ENCODE assay signal across 13 mouse cellular contexts in the genomic region with DNA sequence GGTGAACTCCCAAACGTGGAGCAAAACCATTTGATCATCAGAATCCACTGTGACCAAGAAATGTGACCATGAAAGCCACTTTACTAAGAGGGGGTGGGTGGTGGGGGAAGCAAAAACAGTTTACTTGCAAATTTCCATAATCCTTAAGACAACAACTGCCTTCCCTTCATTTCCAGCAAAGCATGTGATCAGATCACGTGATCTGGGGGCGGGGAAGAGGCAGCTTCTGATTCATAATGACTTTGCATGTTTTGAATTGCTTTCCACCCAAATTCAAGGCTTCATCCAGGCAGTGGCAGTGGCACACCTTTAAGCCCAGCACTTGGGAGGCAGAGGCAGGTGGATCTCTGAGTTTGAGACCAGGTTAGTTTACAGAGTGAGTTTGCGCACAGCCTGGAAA.
A peak's percentile ranks its signal among the peaks of the same experiment; 100 is the strongest.
DNase-seq lines count a peak whose midpoint lies in the region; ATAC-seq and TF ChIP-seq lines count a peak whose summit lies in the region.
"Had no signal": no experiment of that assay in that cellular context is flagged by ENCODE, and none has a peak within 500 bp of the region (broad histone marks: within the 10 kb centered on the region; RNA-seq: fewer than 3 reads in every experiment).

No protein-coding gene starts in this region.

- no peak overlapping the region for H3K4me2 ChIP-seq in liver, embryonic 12.5 days
- no peak overlapping the region; the same call in 1 of the 2 replicates for H3K4me2 ChIP-seq in intestine, postnatal 0 days (replicated peaks; ENCODE audit: low read depth)
- H3K4me2 ChIP-seq: embryonic facial prominence, embryonic 12.5 days; forebrain, embryonic 13.5 days; limb, embryonic 13.5 days had no signal

- H3K9me3 ChIP-seq in liver, embryonic 12.5 days (replicated peaks) = no peaks in the 10 kb centered on the region
- no peaks in the 10 kb centered on the region for H3K9me3 ChIP-seq in intestine, postnatal 0 days (ENCODE audit: control insufficient read depth)
- H3K9me3 ChIP-seq: embryonic facial prominence, embryonic 12.5 days; forebrain, embryonic 13.5 days; limb, embryonic 13.5 days had no signal

- H3K27me3 ChIP-seq in liver, embryonic 12.5 days (replicated peaks) = no peaks in the 10 kb centered on the region
- H3K27me3 ChIP-seq in intestine, postnatal 0 days (replicated peaks; ENCODE audit: control insufficient read depth, insufficient read depth, low read length) = no peaks in the 10 kb centered on the region
- H3K27me3 ChIP-seq: embryonic facial prominence, embryonic 12.5 days; forebrain, embryonic 13.5 days; limb, embryonic 13.5 days had no signal

- no peak overlapping the region for H3K9ac ChIP-seq in liver, embryonic 12.5 days
- H3K9ac ChIP-seq in intestine, postnatal 0 days (ENCODE audit: low read depth, low read length) = no peak overlapping the region
- H3K9ac ChIP-seq: embryonic facial prominence, embryonic 12.5 days; forebrain, embryonic 13.5 days; limb, embryonic 13.5 days had no signal

- peaks cover 6% of the 10 kb centered on the region; the same call in 1 of the 2 replicates for H3K36me3 ChIP-seq in liver, embryonic 12.5 days
- peaks cover 11% of the 10 kb centered on the region; the same call in 1 of the 2 replicates for H3K36me3 ChIP-seq in intestine, postnatal 0 days (ENCODE audit: control insufficient read depth, insufficient read depth)

- no peak overlapping the region for H3K4me3 ChIP-seq in liver, embryonic 12.5 days
- H3K4me3 ChIP-seq in intestine, postnatal 0 days (ENCODE audit: low read depth, low read length) = no peak overlapping the region
- H3K4me3 ChIP-seq: embryonic facial prominence, embryonic 12.5 days; forebrain, embryonic 13.5 days; limb, embryonic 13.5 days had no signal

- H3K4me1 ChIP-seq in liver, embryonic 12.5 days = peaks cover 10% of the 10 kb centered on the region
- H3K4me1 ChIP-seq in intestine, postnatal 0 days (replicated peaks; ENCODE audit: control insufficient read depth, insufficient read depth, low read length) = peaks cover 6% of the 10 kb centered on the region; the same call in 1 of the 2 replicates
- H3K4me1 ChIP-seq: forebrain, embryonic 13.5 days had no signal

- H3K27ac ChIP-seq in liver, embryonic 12.5 days = no peak overlapping the region
- peak overlapping the region; percentile 36 for H3K27ac ChIP-seq in intestine, postnatal 0 days (ENCODE audit: low read depth, low read length)
- H3K27ac ChIP-seq: embryonic facial prominence, embryonic 12.5 days; forebrain, embryonic 13.5 days; limb, embryonic 13.5 days had no signal

- DNase-seq in adrenal gland, postnatal 10 days = peak; percentile 32
- no peak for DNase-seq in adrenal gland, postnatal 4 days (ENCODE audit: low spot score in 2 of 2)
- peak; percentile 43 for DNase-seq in liver
- peak; percentile 59 for DNase-seq in yolk sac, embryonic 10.5 days (ENCODE audit: low spot score)
- DNase-seq in frontal cortex, postnatal 10 days (ENCODE audit: low spot score in 2 of 2) = no peak
- no peak for DNase-seq in gastrocnemius, adult 18-20 months (ENCODE audit: low spot score)
- DNase-seq: cerebellum, adult 8-10 months; gastrocnemius, postnatal 36 days had no signal

- no peak for ATAC-seq in liver, embryonic 12.5 days
- ATAC-seq in intestine, postnatal 0 days = no peak
- ATAC-seq: forebrain, embryonic 13.5 days had no signal

- 63% methylated on average over 4 of the region's 4 CpGs for WGBS in liver, embryonic 12.5 days (ENCODE audit: insufficient replicate concordance)
- WGBS in intestine, postnatal 0 days = 66% methylated on average over 4 of the region's 4 CpGs

- no peak for TF ChIP-seq CTCF in intestine, postnatal 0 days (IDR thresholded peaks at IDR 0.05; ENCODE audit: low read depth)

Comparison
In these comparisons a context has a peak if more than half of its experiments do, and no peak if none do; other contexts are left out.
1. DNase-seq: peak in adrenal gland, postnatal 10 days (single experiment), liver (single experiment) and yolk sac, embryonic 10.5 days (single experiment); none in adrenal gland, postnatal 4 days (0 of 2), frontal cortex, postnatal 10 days (0 of 2) and gastrocnemius, adult 18-20 months (single experiment).